Comparison of ENCODE assay signal across 8 mouse cellular contexts in the genomic region with DNA sequence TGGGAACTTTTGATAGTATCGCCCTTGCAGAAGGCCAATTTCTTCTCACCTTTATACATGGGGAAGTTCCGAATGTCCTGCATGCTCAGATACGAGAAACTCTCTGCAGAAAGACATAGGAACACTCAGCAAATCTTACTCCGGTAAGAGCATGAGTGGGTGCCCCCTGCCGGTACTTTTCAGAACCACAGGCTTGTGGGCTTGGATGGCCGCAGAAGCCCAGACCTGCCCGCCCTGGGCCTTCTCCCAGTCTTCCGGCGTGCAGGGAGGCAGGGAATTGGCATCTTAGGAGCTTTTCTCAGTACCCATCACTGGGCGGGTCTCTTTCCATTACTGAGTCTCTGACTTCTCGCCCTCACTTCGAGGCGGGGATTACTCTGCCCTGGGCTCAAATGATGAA. TPM values are rescaled to one million over a fixed set of nuclear protein-coding genes. Genes with fewer than 3 reads are reported as not detected.
DNase-seq lines count a peak whose midpoint lies in the region; ATAC-seq and TF ChIP-seq lines count a peak whose summit lies in the region.

No protein-coding gene starts in this region.

- peak; percentile 55 for DNase-seq in c-Kit-positive CD71-positive TER-119-negative erythroid progenitor cells, embryonic 14.5 days (ENCODE audit: low read depth)
- DNase-seq in heart, postnatal 25 days (ENCODE audit: low spot score): peak; percentile 18
- DNase-seq in large intestine, adult 2 months (ENCODE audit: low read depth, low spot score): peak; percentile 45
- peak; percentile 84 for DNase-seq in lung, adult 2 months
- peak; percentile 37 for DNase-seq in ovary, adult 18-20 months (ENCODE audit: low spot score)
- DNase-seq in thymus, adult 2 months: peak; percentile 79

- TF ChIP-seq POLR2A in lung, adult 2 months (IDR thresholded peaks at IDR 0.05; ENCODE audit: borderline replicate concordance, extremely low read depth, low read depth, low read length): no peak
- no peak for TF ChIP-seq POLR2A in thymus, adult 2 months (IDR thresholded peaks at IDR 0.05; ENCODE audit: control insufficient read depth, extremely low read depth, insufficient read depth, low read length, poor library complexity)

- H3K27ac ChIP-seq in forebrain, embryonic 13.5 days: no peak overlapping the region
- no peak overlapping the region for H3K27ac ChIP-seq in thymus, adult 2 months (ENCODE audit: control insufficient read depth, insufficient read depth, low read length)

- no peak overlapping the region for H3K9ac ChIP-seq in forebrain, embryonic 13.5 days

- H3K9me3 ChIP-seq in E14TG2a.4 (ENCODE audit: low read length): peaks cover 4% of the 10 kb centered on the region
- no peaks in the 10 kb centered on the region for H3K9me3 ChIP-seq in forebrain, embryonic 13.5 days (replicated peaks)

- H3K4me2 ChIP-seq in forebrain, embryonic 13.5 days: no peak overlapping the region

- peaks cover 43% of the 10 kb centered on the region for H3K27me3 ChIP-seq in E14TG2a.4 (ENCODE audit: insufficient read depth, low read length)
- H3K27me3 ChIP-seq in forebrain, embryonic 13.5 days: peaks cover 72% of the 10 kb centered on the region
- peaks cover 13% of the 10 kb centered on the region for H3K27me3 ChIP-seq in thymus, adult 2 months (ENCODE audit: control insufficient read depth, insufficient read depth, low read length)

- peaks cover 33% of the 10 kb centered on the region for H3K4me1 ChIP-seq in E14TG2a.4 (replicated peaks; ENCODE audit: low read depth, low read length)
- peaks cover 12% of the 10 kb centered on the region for H3K4me1 ChIP-seq in forebrain, embryonic 13.5 days
- 0 out of 2 replicates have a peak, but pooled peaks cover 2% of the 10 kb centered on the region for H3K4me1 ChIP-seq in lung, adult 2 months (ENCODE audit: control insufficient read depth, insufficient read depth, low read length)
- peaks cover 3% of the 10 kb centered on the region for H3K4me1 ChIP-seq in thymus, adult 2 months (replicated peaks; ENCODE audit: control insufficient read depth, insufficient read depth, low read length)

- intact Hi-C loops in heart, postnatal 25 days (cut with DNase I): no loop called here

- no peaks in the 10 kb centered on the region for H3K36me3 ChIP-seq in E14TG2a.4 (ENCODE audit: insufficient read depth, low read length)
- H3K36me3 ChIP-seq in forebrain, embryonic 13.5 days (ENCODE audit: poor library complexity, severe bottlenecking): no peaks in the 10 kb centered on the region
- H3K36me3 ChIP-seq in thymus, adult 2 months (ENCODE audit: control insufficient read depth, insufficient read depth, low read length): no peaks in the 10 kb centered on the region

- 2% methylated on average over 13 of the region's 13 CpGs for WGBS in forebrain, embryonic 13.5 days
- 3% methylated on average over 13 of the region's 13 CpGs for WGBS in large intestine, adult 2 months
- WGBS in lung, adult 2 months: 3% methylated on average over 13 of the region's 13 CpGs
- 10% methylated on average over 13 of the region's 13 CpGs for WGBS in thymus, adult 2 months

- TF ChIP-seq CTCF in E14TG2a.4 (conservative IDR thresholded peaks at IDR 0.05; ENCODE audit: low read length): peak; percentile 74
- TF ChIP-seq CTCF in lung, adult 2 months (IDR thresholded peaks at IDR 0.05; ENCODE audit: insufficient read depth, low read length): peak; percentile 58
- peak; percentile 80; the same call in 1 of the 2 replicates for TF ChIP-seq CTCF in thymus, adult 2 months (IDR thresholded peaks at IDR 0.05; ENCODE audit: borderline replicate concordance, control insufficient read depth, extremely low read depth, insufficient read depth, low read length, poor library complexity)

- peak; percentile 59; the same call in 1 of the 2 replicates for ATAC-seq in forebrain, embryonic 13.5 days

- H3K4me3 ChIP-seq in E14TG2a.4 (replicated peaks; ENCODE audit: low read length): peak overlapping the region; percentile 57
- H3K4me3 ChIP-seq in forebrain, embryonic 13.5 days: no peak overlapping the region
- no peak overlapping the region for H3K4me3 ChIP-seq in lung, adult 2 months (replicated peaks; ENCODE audit: extremely low read depth, low read depth, low read length)
- no peak overlapping the region for H3K4me3 ChIP-seq in thymus, adult 2 months (ENCODE audit: control insufficient read depth, insufficient read depth, low read length)

RNA-seq across cellular contexts. Expression of a gene that starts 33.6 kb away (rescaled TPM):
- 4.7 and 5.5 TPM in 2 replicates for polyA plus RNA-seq in forebrain, embryonic 13.5 days (2015; fragmentation: Nextera tagmentation; extraction: Ambion mirVana)
- under 1 TPM; 0.13 to 0.17 TPM for total RNA-seq in heart, postnatal 25 days (2021)
- 58.1 and 79.3 TPM in 2 replicates for polyA plus RNA-seq in large intestine, adult 2 months (2012; rRNA removed)
- 24.5 and 31.7 TPM in 2 replicates for polyA plus RNA-seq in lung, adult 2 months (2012; rRNA removed)
- polyA plus RNA-seq in thymus, adult 2 months (2012; rRNA removed): 77.2 and 88.1 TPM in 2 replicates

RNA-seq across cellular contexts. Expression of a gene that starts 44.4 kb away (rescaled TPM):
- 0.09 and 0.11 TPM in 2 replicates for polyA plus RNA-seq in forebrain, embryonic 13.5 days (2015; fragmentation: Nextera tagmentation; extraction: Ambion mirVana)
- total RNA-seq in heart, postnatal 25 days (2021): not detected
- not detected in 2 replicates for polyA plus RNA-seq in large intestine, adult 2 months (2012; rRNA removed)
- not detected in 2 replicates for polyA plus RNA-seq in lung, adult 2 months (2012; rRNA removed)
- 0.14 and 0.18 TPM in 2 replicates for polyA plus RNA-seq in thymus, adult 2 months (2012; rRNA removed)

Comparison
In these comparisons a context has a peak if more than half of its experiments do, and no peak if none do; other contexts are left out.
1. DNase-seq: peak in every context shown above with its lines; median percentile 84 in lung, adult 2 months; 79 in thymus, adult 2 months; 55 in c-Kit-positive CD71-positive TER-119-negative erythroid progenitor cells, embryonic 14.5 days; 45 in large intestine, adult 2 months; 37 in ovary, adult 18-20 months; 18 in heart, postnatal 25 days.